Mouse (Mus musculus) CD8-positive naive resting alpha-beta T cell, adult 57 days (primary cell): ENCODE results near the gene Apoh. TPM values are rescaled to one million over a fixed set of nuclear protein-coding genes. Genes with fewer than 3 reads are reported as not detected.

Experiments used
- total RNA-seq: library from RNA; stranded (reverse); gene quantifications from one replicate; pipeline ENCODE4 v1.2.4, GENCODE M21; 2023

The Apoh gene
- total RNA-seq = not detected

GRCm38 (mm10) chr11:108342781-108343768 lies at the start of gene Apoh:
Apoh (plus strand) TSS chr11:108343354.

GRCm38 (mm10) chr11:108343789-108344462 lies 772 bp downstream of the Apoh start, which contains the start of gene Prkca:
Prkca (minus strand) TSS chr11:108343928.

GRCm38 (mm10) chr11:108424889-108425591 lies 81.9 kb downstream of the Apoh start, which contains the start of gene Cep112:
Cep112 (plus strand) TSS chr11:108425192.

Other genes with a start within 250 kb of the Apoh start
- 64.6 TPM for gene Prkca, start 574 bp downstream of the Apoh start, total RNA-seq
- gene Cep112, start 81.8 kb downstream of the Apoh start, total RNA-seq = not detected